Mouse (Mus musculus) olfactory bulb, adult 2 months (tissue): ENCODE measurements at regions not wholly inside any gene's neighbourhood (a gene's known extent, or its start where the extent isn't known, plus 50 kb on each side); places are given as distances from the start of the nearest gene placed in this dataset.

Experiments used
- H3K27ac ChIP-seq: fragments of 200-500 bp; 2 replicates; pipeline ENCODE4 v1.5.1; 2012; ENCODE audit warnings: low read depth, low read length; ENCODE audit not compliant: insufficient read depth
- H3K4me1 ChIP-seq: fragments of 200-500 bp; 2 replicates; pipeline ENCODE4 v1.6.1; 2012; ENCODE audit warnings: low read length; ENCODE audit not compliant: control insufficient read depth, insufficient read depth
- H3K4me3 ChIP-seq: fragments of 200-500 bp; 2 replicates; pipeline ENCODE4 v1.5.1; 2012; ENCODE audit warnings: mild to moderate bottlenecking, low read depth, low read length, moderate library complexity; ENCODE audit not compliant: insufficient read depth
- CTCF ChIP-seq: fragments of 200-500 bp; IDR thresholded peaks from 2 replicates; pipeline ENCODE4 v1.5.1; 2012; ENCODE audit warnings: low read depth, mild to moderate bottlenecking, low read length, moderate library complexity; ENCODE audit not compliant: insufficient read depth
- POLR2A ChIP-seq: fragments of 200-500 bp; IDR thresholded peaks from 2 replicates; pipeline ENCODE4 v1.6.1; 2012; ENCODE audit warnings: mild to moderate bottlenecking, low read depth, low read length, moderate library complexity; ENCODE audit not compliant: insufficient read depth
- WGBS: fragments of 180-500 bp; shearing (Covaris S2); methylation state at CpG from one replicate; pipeline ENCODE4 v1.1.7; 2018; 5-methylcytosine and 5-hydroxymethylcytosine counted together

DNA sequence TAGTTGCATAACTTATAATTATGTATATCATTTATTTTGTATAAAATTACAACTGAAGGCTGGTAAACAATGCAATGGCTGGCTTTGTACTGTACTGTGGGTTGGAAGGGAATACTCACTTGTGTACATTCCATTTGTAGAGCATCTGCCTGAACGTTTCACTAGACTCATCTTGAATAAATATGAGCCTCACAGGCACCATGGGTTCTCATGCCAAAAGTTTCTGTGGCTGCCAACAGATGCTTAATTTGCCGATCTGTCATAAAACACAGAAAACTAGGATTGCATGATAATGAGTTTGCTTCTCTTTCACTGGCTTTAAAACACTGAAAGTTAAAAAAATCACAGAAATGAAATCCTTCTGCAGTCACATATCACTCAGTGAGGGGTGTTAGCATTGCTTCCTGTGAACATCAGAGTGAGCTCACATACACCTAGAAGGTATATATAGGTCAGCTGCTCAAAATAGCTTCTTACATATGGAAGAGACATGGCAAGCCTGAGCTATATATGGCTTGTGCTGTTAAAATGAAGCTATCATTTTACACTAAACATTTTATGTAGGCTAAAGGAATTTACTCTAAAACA lies 152.9 kb upstream of the Arhgap24 start:
- H3K27ac ChIP-seq, result no peak overlapping the region
- H3K4me3 ChIP-seq, result no peak overlapping the region
- no peaks in the 10 kb centered on the region for H3K4me1 ChIP-seq
- WGBS, result 22% methylated on average over 2 of the region's 2 CpGs
- TF ChIP-seq POLR2A (no peak), CTCF (no peak)

GRCm38 (mm10) chr5:102333894-102334293 lies 147.3 kb upstream of the Arhgap24 start:
- H3K4me1 ChIP-seq, result no peaks in the 10 kb centered on the region
- 89% methylated on average over 5 of the region's 5 CpGs for WGBS
- TF ChIP-seq POLR2A (no peak), CTCF (no peak)
- no peak overlapping the region for H3K4me3 ChIP-seq
- H3K27ac ChIP-seq, result no peak overlapping the region

- H3K4me3 ChIP-seq, result no peak overlapping the region
- H3K27ac ChIP-seq, result no peak overlapping the region
- 42% methylated on average over 13 of the region's 13 CpGs for WGBS
- TF ChIP-seq CTCF (no peak), POLR2A (no peak)
- no peaks in the 10 kb centered on the region for H3K4me1 ChIP-seq
Measured at GRCm38 (mm10) chr5:102334442-102335197, 146.6 kb upstream of the Arhgap24 start.

DNA sequence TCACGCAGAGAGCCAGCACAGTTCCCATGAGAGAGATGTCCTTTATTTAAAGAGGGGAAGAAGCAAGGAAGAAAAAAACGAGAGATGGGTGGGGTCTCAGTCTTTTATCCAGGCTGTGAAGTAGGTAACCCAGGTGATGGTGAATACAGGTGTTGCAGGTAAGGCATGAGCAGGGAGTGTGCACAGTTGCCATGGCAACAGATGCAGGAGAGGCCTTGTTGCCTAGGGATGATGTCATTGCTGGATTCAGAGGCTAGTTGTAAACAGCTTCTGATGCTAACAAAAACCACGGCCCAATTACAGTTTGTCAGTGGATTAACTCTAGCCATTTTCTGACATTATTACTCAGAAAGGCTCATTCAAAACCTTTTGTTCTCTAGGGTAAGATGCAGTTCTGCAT lies 114.7 kb upstream of the Arhgap24 start:
- no peak overlapping the region for H3K4me3 ChIP-seq
- H3K27ac ChIP-seq, result no peak overlapping the region
- no peaks in the 10 kb centered on the region for H3K4me1 ChIP-seq
- TF ChIP-seq POLR2A (no peak), CTCF (no peak)
- WGBS, result 60% methylated on average over 3 of the region's 3 CpGs

GRCm38 (mm10) chr5:102373309-102373971 lies 107.8 kb upstream of the Arhgap24 start:
- Histone ChIP-seq H3K4me3 (no peak overlapping the region), H3K4me1 (no peaks in the 10 kb centered on the region), H3K27ac (no peak overlapping the region)
- 72% methylated on average over 6 of the region's 6 CpGs for WGBS
- TF ChIP-seq POLR2A, result no peak
- TF ChIP-seq CTCF, result no peak

GRCm38 (mm10) chr5:102373972-102374755 lies 107.0 kb upstream of the Arhgap24 start:
- Histone ChIP-seq H3K27ac (no peak overlapping the region), H3K4me3 (no peak overlapping the region), H3K4me1 (no peaks in the 10 kb centered on the region)
- no peak for TF ChIP-seq CTCF
- no peak for TF ChIP-seq POLR2A
- WGBS, result 54% methylated on average over 11 of the region's 11 CpGs

DNA sequence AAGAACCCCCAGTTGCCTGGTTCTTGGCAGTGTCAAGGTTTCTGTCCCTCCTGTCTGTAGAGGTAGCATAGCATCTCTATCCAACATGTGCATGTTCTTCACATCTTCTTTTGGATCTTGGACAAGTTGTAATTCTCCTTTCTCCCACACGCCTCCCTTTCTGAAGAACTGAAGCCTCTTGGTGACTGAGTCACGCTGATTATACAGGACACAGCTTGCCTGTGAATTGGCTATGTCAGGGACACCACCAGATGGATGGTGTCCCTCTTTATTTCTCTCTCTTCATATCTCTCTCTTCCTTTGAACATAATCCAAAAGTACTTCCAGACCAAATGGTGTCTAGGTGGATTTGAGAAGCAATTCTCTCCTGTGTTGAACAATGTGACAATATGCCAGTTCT lies 105.9 kb upstream of the Arhgap24 start:
- no peaks in the 10 kb centered on the region for H3K4me1 ChIP-seq
- H3K27ac ChIP-seq, result no peak overlapping the region
- no peak overlapping the region for H3K4me3 ChIP-seq
- WGBS, result 79% methylated on average over 2 of the region's 2 CpGs
- TF ChIP-seq POLR2A (no peak), CTCF (no peak)

- no peaks in the 10 kb centered on the region for H3K4me1 ChIP-seq
- no peak overlapping the region for H3K27ac ChIP-seq
- TF ChIP-seq POLR2A, result no peak
- TF ChIP-seq CTCF, result no peak
- whole genome bisulfite sequencing, result 90% methylated on average over 3 of the region's 3 CpGs
- no peak overlapping the region for H3K4me3 ChIP-seq
Measured at GRCm38 (mm10) chr5:102393941-102394340, 87.2 kb upstream of the Arhgap24 start.
